Mouse (Mus musculus): ENCODE results near the gene Castor1.
A peak's percentile ranks its signal among the peaks of the same experiment; 100 is the strongest.

Gene Castor1

DNA sequence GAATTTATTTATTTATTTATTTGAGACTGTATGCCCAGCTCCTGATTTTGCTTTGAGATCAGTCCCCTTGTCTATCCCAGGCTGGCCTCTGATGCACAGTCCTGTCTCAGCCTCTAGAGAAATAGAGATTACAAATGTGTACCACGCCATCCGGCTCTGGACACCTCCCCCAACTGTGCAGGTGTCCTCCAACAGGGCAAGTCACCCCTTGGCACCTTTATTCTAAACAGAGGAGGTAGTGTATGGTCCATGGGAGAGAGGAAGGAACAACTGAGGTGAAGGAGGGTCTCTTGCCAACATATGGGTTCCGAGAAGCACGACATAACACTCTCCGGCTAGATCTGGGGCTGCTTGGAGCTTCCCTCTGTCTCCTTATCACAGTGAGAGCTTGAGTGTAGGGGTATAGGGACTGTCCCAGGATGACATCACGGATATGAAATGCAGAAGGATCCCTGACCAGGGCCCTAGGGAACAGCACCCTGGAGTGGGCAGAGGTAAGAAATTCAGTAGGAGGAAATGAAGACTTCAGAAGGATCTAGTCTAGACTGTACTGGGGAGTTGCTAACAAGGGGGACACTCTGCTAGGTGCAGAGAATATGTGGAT is 17.1 kb downstream of the Castor1 start:
- no peak for DNase-seq (ENCODE audit: low spot score in 2 of 2)

DNA sequence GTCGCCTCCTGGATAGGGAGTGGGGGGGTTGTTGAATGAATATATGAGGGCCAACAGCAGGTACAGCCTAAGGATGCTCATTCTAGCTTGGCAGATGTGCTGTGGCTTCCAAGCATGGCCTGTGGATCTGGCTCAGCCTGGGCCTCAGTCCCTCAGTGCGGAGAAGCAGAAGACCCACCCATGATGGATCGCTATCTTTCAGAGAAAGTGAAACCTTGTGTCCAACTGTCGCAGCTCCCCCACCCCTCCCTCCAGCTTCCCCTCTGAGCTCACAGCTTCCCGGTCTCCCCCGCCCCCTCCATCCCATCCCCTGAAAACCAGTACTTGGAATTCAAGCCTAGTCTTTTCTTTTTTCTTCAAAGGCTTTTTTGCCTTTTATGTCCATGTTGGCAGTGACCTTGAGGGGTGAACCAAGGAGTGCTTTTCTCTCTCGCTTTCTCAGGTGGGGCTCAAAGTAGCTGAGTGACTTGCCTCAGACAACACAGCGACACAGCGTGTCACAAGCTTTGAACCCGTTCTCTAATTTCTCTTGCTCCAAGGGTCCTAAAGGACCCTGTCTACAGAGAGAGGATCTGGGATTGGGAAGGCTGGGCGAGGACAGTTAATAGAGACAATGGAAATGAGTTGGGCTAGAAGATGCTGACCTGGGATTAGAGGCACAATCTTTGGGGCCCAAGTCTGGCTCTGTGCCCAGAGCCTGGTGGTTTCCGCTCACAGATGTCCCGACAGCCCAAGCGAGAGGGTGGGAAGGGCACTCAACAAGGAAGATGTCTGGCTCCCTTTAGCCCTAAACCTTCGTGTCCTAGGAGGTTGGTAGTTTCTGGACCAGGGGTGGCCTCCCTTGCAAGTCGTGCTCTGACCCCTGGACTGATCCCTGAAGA is 17.9 kb downstream of the Castor1 start, which contains the start of gene Osm:
TSS of gene Osm (plus strand) at position 756 of the 881 bp plus-strand sequence.
- DNase-seq (ENCODE audit: low spot score in 2 of 2), result peak in 1 of 2 experiments; percentile 56

DNA sequence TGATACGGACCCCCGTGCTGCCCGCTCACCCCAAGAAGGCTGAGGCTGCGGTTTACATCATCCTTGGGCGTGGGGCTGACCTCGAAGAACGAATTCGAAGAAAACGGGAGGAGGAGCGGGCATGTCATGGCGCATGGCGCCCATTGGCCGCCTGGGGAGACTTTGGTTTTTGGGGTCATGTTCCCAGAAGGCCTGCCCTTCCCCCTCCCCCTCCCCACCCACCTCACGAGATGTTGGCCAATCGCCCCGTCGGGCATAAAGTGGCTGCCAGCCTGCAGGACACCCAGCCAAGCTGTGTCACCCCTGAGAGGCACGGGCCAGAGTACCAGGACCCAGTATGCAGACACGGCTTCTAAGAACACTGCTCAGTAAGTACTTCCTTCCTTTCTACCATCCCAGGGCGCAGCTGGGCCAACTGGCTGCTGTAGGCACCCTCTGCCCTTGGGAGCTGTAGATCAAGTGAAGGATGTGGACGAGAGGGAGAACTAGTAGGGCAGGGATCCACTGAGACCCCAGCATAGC is 18.6 kb downstream of the Castor1 start:
- no peak for DNase-seq (ENCODE audit: low spot score in 2 of 2)

DNA sequence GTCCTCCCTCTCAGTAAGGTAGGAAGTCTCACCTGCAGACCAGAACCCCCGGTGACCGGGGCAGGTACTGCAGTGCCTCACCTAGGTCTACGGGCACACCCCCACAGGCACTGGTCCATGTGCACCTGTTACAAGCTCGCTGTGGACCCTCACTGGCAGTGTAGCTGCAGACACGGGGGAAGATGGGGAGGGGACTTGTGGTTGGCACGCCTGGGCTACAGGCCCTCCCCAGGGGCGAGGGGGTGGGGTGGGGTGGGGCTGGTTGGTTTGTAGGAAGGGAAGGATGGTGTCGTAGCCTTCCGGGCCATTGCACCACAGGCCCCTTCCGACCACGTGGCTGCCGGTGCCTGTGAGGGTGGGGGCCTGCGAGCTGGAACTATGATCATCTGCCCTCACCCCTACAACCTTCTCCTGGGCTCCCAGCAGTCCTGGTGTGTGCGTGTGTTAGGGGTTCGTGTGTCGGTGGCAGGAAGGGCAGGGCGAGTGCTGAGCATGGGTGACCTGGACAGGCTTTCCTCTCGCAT is 19.4 kb downstream of the Castor1 start:
- DNase-seq (ENCODE audit: low spot score in 2 of 2), result no peak

DNA sequence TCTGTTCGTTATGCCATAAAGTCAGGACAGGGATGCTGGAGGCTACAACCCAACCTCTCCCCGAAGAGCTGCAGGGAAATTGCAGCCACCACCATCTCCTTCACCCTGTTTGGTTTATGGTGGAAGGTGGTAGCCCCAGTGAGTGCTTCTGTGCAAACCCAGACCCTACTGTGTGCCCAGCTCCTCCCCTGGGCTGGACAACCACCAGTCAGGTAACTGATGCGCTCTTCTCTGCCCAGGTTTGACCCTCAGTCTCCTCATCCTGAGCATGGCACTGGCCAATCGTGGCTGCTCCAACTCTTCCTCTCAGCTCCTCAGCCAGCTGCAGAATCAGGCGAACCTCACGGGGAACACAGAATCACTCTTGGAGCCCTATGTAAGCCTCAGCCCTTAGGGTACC is 20.1 kb downstream of the Castor1 start:
- DNase-seq (ENCODE audit: low spot score in 2 of 2), result no peak

DNA sequence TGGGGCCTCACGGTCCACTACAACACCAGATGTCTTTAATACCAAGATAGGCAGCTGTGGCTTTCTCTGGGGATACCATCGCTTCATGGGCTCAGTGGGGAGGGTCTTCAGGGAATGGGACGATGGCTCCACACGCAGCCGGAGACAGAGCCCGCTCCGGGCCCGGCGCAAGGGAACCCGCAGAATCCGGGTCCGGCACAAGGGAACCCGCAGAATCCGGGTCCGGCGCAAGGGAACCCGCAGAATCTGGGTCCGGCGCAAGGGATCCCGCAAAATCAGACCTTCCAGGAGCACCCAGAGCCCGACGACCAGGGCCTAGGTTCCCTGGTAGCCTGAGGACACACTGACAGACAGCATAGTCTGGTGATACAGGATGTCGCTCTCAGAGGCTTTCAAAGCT is 21.7 kb downstream of the Castor1 start:
- DNase-seq (ENCODE audit: low spot score in 2 of 2), result no peak

DNA sequence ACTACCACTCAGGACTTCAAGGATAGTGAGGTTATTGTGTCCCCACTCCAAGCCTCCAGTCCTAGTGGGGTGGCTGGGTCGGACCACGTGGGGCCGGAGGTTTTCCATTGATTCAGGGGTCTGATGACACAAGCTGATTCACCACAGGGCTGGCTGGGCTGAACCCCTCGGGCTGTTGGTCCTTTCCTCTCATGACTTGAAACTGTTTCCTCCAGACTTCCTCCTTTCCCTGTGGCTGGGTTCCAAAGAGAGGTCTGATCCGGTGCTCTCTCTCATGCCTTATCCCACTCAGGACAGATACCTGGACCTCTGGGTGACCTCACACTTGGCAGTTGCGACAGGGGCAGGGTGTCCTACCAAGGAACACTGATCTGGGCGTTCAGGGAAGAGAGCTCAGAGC is 22.1 kb downstream of the Castor1 start:
- DNase-seq (ENCODE audit: low spot score in 2 of 2), result no peak

DNA sequence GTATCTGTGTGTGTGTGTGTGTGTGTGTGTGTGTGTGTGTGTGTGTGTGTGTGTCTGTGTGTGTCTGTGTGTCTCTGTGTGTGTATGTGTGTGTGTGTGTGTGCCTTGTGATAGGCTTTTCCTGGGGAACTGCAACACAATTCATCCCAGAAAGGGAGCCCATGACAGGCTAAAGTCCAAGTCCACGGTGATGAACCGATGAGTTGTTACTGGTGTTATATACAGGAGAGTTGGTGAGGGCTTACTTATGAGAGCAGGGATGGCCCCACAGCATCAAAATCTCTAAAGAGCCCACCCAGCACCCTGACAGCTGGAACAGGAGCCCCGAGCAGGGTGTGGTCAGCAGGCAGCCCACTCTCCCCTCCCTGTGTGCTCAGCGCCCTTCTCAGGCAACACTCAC is 23.2 kb downstream of the Castor1 start:
- DNase-seq (ENCODE audit: low spot score in 2 of 2), result no peak

DNA sequence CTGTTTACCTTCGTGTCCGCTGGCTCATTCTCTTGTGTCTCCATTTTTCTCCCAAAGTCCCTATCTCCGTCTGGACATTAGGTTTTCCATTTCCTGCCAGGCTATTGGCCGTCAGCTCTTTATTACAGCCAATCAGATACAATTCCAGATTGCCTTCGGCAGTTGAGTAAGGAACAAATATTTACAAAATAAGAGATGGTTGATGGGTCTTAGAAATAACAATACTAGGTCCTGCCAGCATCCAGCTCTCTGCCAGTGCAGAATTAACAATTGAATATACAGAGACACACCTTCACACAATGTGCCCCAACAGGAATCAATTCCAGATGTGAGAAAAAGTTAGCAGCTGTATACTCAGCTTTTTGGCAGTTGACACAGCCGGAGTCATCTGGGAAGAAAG is 28.1 kb downstream of the Castor1 start:
- DNase-seq (ENCODE audit: low spot score in 2 of 2), result no peak

DNA sequence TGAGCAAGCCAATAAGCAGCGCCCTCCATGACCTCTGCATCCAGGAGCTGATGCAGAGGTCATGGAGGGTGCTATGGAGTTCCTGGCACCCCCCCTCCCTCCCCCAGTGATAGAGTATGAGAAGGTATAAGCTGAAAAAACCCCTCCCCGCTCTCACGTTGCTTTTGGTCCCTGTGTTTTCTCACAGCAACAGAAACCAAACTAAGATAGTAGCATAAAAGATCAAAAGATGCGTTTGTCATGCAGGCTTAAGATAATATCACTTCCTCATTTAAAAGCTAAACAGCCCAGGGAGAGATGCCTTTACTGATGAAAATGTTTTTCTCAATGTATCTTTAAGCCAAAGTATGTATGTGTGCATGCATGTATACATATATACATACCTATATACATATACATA is 28.6 kb downstream of the Castor1 start:
- no peak for DNase-seq (ENCODE audit: low spot score in 2 of 2)

DNA sequence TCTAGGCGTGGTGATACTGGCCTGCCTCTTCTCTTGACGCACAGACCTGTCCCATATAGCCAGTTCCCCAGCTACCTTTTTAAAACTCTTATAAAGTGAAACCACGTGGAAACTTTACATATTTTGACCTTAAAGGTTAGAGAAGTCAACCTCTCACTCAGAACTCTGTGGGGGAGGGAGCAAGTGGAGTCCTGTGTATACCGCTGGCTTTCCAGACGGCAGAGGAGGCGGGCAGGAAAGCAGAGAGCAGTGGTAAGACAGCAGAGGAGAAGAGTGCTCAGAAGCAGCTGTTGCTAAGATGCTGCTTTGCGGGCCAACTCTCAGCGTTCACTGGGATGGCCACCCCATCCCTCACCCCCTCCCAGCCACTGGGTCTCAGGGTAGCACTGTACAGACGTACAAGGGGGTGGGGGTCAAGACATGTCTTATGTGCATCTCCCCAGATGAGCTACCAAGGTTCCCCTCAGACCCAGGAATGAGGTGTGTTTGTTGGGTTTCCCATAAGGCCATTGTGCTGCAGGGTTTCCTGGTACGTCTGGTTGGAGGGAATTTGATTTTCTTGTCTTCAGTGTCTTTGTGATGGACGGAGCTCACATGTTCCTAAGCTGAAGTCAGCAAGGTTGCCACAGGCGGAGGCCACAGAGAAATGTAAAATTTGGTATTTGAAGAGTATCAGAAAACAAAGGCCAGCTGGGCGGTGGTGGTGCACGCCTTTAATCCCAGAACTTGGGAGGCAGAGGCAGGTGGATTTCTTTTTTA is 29.4 kb downstream of the Castor1 start:
- DNase-seq (ENCODE audit: low spot score in 2 of 2), result no peak

DNA sequence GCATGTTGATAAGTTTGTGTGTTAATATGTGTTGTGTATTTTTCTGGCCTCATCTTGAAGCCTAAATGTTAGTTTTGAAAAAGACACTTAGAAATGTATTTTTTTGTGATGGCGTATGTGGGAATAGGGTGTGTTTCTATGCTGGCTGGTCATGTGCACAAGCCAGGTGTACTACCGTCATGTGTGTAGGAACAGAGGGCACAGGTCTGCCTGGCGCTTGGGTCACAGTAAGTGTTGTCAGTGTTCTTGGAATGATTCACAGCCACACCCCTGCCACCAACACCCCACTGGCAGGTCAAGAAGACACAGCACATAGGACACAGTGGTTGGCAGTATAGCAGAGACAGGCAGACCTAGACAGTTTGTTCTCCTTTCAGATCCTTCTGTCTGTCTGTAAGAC is 31.1 kb downstream of the Castor1 start:
- DNase-seq (ENCODE audit: low spot score in 2 of 2), result no peak

DNA sequence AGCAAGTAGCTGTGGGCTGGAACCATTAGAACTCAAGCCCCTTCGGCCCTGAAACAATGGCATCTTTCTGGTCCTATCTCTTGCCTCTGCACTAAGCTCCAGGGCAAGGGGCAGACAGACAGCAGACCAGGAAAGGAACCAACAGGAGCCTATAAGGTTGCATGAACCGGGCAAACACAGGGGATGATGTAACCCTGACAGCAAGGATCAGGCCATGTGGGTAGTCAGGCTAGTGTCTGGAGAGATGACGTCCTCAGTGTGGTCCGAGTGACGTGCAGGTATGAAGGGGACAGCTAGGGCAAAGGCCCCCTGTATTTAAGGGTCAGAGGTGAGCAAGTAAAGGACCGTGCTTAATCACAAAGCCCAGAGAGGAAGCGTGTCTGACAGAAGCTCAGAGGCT is 32.3 kb downstream of the Castor1 start:
- DNase-seq (ENCODE audit: low spot score in 2 of 2), result no peak

DNA sequence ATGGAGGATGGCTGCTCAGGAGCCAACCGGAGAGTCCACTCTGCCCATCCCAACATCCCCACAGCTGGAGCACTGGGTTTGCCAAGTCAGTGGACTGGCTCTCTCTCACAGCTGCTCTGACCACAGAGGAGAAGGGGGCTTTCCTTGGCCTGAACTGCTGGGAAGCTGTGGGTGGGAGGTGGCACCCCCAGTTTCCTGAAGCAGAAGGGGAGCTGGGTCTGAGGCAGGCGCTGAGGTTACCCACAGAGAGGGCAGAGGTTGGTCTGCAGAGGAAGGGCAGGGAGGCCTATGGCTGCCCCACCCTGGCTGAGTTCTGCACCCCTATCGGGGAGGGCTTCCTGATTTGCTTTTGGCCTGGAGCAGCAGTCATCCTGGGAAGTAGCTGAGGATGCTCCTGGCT is 33.4 kb downstream of the Castor1 start:
- no peak for DNase-seq (ENCODE audit: low spot score in 2 of 2)

DNA sequence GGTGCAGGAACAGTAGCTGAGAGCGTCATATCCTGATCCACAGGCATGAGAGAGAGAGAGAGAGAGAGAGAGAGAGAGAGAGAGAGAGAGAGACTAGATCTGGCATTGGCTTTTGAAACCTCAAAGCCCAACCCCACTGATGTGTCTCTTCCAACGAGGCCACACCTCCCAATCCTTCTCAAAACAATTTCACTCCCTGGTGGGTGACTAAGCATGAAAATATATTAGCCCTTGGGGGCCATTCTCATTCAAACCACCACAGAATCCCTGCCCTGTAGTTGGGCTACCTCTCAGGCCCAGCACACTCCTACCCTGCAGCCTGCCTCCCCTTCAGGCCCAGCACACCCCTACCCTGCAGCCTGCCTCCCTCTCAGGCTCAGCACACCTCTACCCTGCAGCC is 34.9 kb downstream of the Castor1 start:
- DNase-seq (ENCODE audit: low spot score in 2 of 2), result no peak

DNA sequence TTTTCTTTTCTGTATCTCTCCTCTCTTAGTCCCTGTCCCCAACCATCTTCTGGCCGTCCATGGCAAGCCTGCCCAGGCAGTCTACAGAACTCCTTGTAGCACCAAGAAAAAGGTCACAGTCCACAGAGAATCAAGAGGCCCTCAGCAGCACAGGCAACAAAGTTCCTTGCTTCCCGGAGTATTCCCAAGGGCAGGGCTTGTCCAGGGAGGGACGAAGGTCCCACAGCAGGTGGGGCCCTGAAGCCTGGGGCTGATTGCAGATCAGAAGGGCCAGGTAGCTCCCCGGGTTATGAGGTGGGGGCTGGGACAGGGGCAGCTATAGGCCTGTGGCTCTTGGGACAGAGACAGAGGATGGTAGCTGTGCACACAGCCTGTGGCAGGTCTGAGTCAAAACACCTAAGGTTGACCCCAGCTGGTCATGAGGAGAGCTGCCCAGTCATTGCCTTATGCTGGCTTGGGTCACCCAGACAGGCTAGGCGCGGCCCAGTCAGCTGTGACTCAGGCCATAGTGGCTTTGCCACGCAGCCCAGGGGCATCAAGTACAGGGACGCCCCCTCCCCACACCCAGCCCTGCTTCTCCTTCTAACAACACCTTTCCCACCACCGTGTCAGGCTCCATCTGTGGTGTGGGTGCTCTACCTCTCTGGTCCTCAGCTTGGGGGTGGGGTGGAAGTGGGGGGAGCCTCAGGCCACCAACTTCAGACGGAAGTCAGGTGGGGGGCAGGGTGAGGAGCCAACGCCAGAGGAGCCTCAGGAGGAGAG is 39.0 kb downstream of the Castor1 start, which contains the start of gene Lif:
TSS of gene Lif (plus strand) at position 712 of the 762 bp plus-strand sequence.
- DNase-seq (ENCODE audit: low spot score in 2 of 2), result no peak

DNA sequence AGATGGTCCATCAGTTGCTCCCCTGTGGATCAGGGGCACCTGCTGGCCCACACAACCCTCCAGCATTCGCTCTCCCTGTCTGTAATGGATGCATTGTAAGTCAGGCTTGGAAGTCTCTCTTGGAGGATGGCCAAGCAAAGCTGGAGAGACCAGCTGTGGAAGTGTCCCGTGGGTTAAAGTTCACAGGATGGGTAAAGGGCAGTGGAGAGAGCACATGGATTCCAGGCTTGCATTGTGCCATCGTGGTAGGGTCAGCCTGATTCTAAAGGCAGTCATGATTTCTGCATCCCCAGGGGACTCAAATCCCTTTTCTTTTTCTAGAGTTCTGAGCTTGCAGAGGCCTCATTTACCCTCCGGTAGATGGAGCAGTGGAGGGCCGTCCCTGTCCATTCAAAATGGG is 39.7 kb downstream of the Castor1 start:
- no peak for DNase-seq (ENCODE audit: low spot score in 2 of 2)

DNA sequence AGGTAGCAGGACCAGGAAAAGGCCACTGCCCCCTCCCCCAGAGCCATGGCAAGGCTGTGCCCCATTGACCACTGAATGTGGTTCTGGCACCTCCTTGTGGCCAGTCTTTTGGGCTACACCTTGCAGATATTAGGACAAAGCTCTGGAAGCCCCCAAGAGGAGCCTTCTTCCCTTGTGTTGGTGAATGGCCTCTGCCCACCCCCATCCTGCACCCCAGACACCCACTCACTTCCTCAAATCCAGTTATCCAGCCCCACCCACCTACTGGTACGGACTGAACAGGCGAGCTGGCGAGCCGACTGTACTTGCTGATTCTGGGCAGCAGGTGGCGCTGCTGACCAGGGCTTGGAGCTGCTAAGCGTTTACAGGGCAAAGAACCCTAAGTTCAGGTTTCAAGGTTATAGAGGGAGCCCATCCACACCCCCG is 40.6 kb downstream of the Castor1 start:
- DNase-seq (ENCODE audit: low spot score in 2 of 2), result peak; percentile 71 to 83

DNA sequence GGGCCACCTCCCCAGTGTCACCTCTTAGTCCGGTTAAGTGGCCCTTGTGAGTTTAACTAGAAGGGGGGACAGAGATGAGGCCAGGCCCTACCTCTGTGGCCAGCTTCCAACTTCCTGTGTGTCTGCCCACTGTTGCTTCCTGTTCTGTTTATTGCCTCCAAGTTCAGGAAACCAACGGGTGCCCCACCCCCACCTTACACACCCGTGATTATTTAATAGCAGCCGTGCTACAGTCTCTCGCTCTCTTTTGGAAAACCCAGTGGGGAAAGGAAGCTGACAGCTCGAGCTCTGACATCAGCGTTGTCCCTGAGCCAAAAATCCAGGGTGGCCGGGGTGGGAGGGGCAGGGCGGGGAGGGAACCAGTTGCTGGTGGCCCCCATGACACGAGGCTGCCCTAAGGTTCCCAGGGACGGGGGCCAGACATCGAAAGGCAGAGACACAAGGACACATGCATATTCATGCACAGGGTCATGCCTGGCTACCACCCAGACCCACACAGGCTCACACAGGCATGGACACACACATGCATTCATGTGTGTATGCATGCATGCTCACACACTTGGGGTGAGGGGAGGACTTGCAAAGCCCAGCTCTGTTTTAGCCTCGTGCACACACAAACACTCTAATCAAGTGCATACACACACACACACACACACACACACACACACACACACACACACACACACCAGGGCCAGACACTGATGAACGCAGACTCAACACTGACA is 42.6 kb downstream of the Castor1 start:
- DNase-seq (ENCODE audit: low spot score in 2 of 2), result no peak

DNA sequence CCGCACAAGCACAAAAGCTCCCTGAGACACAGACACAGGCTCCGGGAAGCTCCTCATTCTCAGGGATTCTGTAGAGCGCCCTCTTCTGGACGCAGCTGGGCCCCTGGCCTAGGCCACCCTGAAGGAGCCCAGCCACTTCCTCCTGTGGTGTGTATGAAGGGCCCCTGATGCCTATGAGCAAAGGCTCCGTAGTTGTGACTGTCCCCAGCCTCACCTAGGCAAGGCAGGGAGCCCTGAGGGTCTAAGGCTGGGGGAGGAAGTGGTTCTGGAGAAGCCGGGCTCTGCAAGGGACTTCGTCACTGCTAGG is 43.1 kb downstream of the Castor1 start:
- DNase-seq (ENCODE audit: low spot score in 2 of 2), result peak in 1 of 2 experiments; percentile 67

DNA sequence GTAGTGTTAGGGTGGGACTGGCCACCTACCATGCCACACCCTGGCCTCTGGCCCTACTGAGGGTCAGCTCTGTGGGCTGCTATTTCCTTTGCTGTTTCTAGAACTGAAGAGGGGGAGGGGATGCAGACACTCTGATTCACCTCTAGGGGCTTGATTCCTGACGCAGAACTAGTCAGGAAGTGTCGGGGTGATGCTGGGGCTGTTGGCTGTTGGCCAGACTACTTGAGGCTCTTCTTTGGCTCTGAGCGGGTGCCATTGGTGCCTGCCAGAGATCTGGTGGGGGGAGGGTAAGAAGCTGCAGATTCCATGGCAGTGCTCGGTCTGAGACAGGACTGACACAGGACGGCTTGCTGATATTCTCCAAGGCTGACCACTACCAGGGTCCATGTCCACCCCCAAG is 43.9 kb downstream of the Castor1 start:
- peak; percentile 59 to 70 for DNase-seq (ENCODE audit: low spot score in 2 of 2)

Data from right cerebral cortex, postnatal 10 days (tissue).